Mouse (Mus musculus) ES-E14 (cell line): ENCODE measurements around the gene Pld4. TPM values are rescaled to one million over a fixed set of nuclear protein-coding genes. Genes with fewer than 3 reads are reported as not detected.

ENCODE experiments used
- DNase-seq: peaks from one replicate; pipeline ENCODE4 v3.0.0-alpha.2; 2013; ENCODE audit warnings: low read depth, low spot score
- H3K27ac ChIP-seq: 2 replicates; pipeline ENCODE4 v1.5.1; 2012; ENCODE audit warnings: low read depth, mild to moderate bottlenecking, low read length, moderate library complexity, mixed read lengths; ENCODE audit not compliant: poor library complexity, insufficient read depth, severe bottlenecking
- H3K36me3 ChIP-seq: 2 replicates; pipeline ENCODE4 v1.6.1; 2012; ENCODE audit warnings: mild to moderate bottlenecking, low read length, moderate library complexity, mixed read lengths; ENCODE audit not compliant: control insufficient read depth, poor library complexity, insufficient read depth, severe bottlenecking
- H3K4me1 ChIP-seq, 2 experiments: fragments of 150-350 bp in 1 of 2; sonication (generic) in 1 of 2; 2 replicates each; pipeline ENCODE4 v1.6.1; 2012; ENCODE audit warnings: low read length in 2 of 2, mild to moderate bottlenecking in 1 of 2, mixed read lengths in 1 of 2; ENCODE audit not compliant: control insufficient read depth in 2 of 2, insufficient read depth in 2 of 2, poor library complexity in 1 of 2
- H3K4me3 ChIP-seq, 2 experiments: fragments of 150-350 bp in 1 of 2; sonication (generic) in 1 of 2; 2 replicates each; pipeline ENCODE4 v1.5.1; 2012; ENCODE audit warnings: low read length in 2 of 2, low read depth in 1 of 2, mild to moderate bottlenecking in 1 of 2, mixed read lengths in 1 of 2; ENCODE audit not compliant: insufficient read depth in 1 of 2, poor library complexity in 1 of 2, severe bottlenecking in 1 of 2
- H3K9ac ChIP-seq: 2 replicates; pipeline ENCODE4 v1.6.1; 2012; ENCODE audit warnings: low read depth, mild to moderate bottlenecking, low read length, mixed read lengths; ENCODE audit not compliant: poor library complexity, insufficient read depth, severe bottlenecking
- H3K9me3 ChIP-seq: fragments of 150-350 bp; sonication (generic); 2 replicates; pipeline ENCODE4 v1.6.1; 2012; ENCODE audit warnings: low read depth, mild to moderate bottlenecking, low read length; ENCODE audit not compliant: control insufficient read depth, insufficient read depth
- CHD2 ChIP-seq: IDR thresholded peaks from 2 replicates; pipeline ENCODE4 v1.6.1; 2014; ENCODE audit warnings: mild to moderate bottlenecking, low read depth, low read length, inconsistent platforms
- HCFC1 ChIP-seq: IDR thresholded peaks from 2 replicates; pipeline ENCODE4 v1.6.1; 2012; ENCODE audit warnings: low read length, inconsistent platforms, borderline replicate concordance; ENCODE audit not compliant: insufficient read depth
- MAFK ChIP-seq: IDR thresholded peaks from 2 replicates; pipeline ENCODE4 v1.6.1; 2014; ENCODE audit warnings: mild to moderate bottlenecking, low read depth, low read length, inconsistent platforms; ENCODE audit not compliant: insufficient read depth
- ZC3H11A ChIP-seq: IDR thresholded peaks from 2 replicates; pipeline ENCODE4 v1.6.1; 2012; ENCODE audit warnings: low read depth, mild to moderate bottlenecking, inconsistent platforms, low read length, borderline replicate concordance
- ZNF384 ChIP-seq: IDR thresholded peaks from 2 replicates; pipeline ENCODE4 v1.6.1; 2012; ENCODE audit warnings: low read depth, low read length, inconsistent platforms
- in situ Hi-C, 2 experiments: fragments of 600-800 bp; cut with MboI; formaldehyde crosslinking; loops; one replicate each; pipeline ENCODE4 v1.15.1; 2025; ENCODE audit warnings: low sequenced_read_pairs in 2 of 2, inconsistent platforms in 1 of 2; ENCODE audit not compliant: unreplicated experiment in 2 of 2
- total RNA-seq: library from RNA; depleted of rRNA; stranded (reverse); fragments of 300-350 nt; gene quantifications from 2 replicates; pipeline ENCODE4 v1.2.3, GENCODE M21; 2012

Gene Pld4
- total RNA-seq, 1 experiment, result 2.4 TPM

DNA sequence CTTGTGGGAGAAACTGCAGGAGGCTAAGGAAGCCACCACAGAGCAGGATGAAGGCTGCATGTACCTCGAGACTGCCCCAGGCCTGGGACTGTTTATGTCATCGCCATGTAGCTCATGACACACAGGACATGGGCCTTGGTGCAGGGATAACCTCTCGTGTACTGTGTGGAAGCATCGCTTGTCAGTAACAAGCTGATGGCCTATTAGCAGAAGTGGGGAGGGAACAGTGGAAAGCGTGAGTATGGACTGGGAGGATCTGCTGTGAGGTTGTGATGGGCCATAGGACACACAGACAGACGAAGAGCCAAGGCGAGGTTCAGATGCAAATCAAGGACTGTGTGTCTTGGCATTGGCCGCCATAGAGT lies 12.9 kb upstream of the Pld4 start:
- Histone ChIP-seq H3K27ac (no peak overlapping the region), H3K9ac (no peak overlapping the region), H3K9me3 (no peaks in the 10 kb centered on the region), H3K36me3 (peaks cover 5% of the 10 kb centered on the region), H3K4me1 (peaks cover 0 to 11% of the 10 kb centered on the region in 2 experiments; a peak in 1 of 4 replicates), H3K4me3 (no peak overlapping the region)
- in situ Hi-C loops, result loop anchor here in 1 of 2 experiments (10.0 kb wide), 1 partner anchor 97 kb away; no protein-coding TSS in a partner anchor
- TF ChIP-seq ZC3H11A, result no peak
- no peak for TF ChIP-seq HCFC1
- TF ChIP-seq CHD2, result no peak
- TF ChIP-seq ZNF384, result no peak
- no peak for TF ChIP-seq MAFK
- no peak for DNase-seq

DNA sequence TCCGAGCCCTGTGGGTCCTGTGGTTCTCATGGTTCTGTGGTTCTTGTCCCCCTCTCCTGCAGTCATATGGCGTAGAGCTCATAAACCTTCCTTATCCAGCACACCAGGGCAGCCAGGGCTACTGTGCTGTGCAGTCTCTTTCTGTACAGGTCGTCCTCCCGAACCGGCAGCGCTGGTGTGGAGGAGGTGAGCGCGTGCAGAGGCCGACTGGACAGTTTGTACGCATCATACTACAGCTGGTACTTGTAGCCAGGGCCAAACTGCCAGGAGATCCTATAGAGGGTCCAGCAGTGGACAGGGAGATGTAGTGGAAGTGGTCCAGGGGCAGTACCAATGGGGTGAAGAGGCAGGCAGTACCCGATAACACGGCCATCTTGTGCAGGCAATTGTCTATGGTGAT lies 9.5 kb upstream of the Pld4 start:
- TF ChIP-seq HCFC1, result no peak
- TF ChIP-seq ZNF384, result no peak
- no peak for TF ChIP-seq ZC3H11A
- no peak for TF ChIP-seq MAFK
- TF ChIP-seq CHD2, result no peak
- no peak for DNase-seq
- no peaks in the 10 kb centered on the region for H3K36me3 ChIP-seq
- no peak overlapping the region for H3K9ac ChIP-seq
- in situ Hi-C loops, result no loop called here
- no peaks in the 10 kb centered on the region for H3K9me3 ChIP-seq
- H3K4me1 ChIP-seq, result peaks cover 5 to 10% of the 10 kb centered on the region in 2 experiments; a peak in 2 of 4 replicates
- H3K4me3 ChIP-seq, result no peak overlapping the region
- no peak overlapping the region for H3K27ac ChIP-seq

DNA sequence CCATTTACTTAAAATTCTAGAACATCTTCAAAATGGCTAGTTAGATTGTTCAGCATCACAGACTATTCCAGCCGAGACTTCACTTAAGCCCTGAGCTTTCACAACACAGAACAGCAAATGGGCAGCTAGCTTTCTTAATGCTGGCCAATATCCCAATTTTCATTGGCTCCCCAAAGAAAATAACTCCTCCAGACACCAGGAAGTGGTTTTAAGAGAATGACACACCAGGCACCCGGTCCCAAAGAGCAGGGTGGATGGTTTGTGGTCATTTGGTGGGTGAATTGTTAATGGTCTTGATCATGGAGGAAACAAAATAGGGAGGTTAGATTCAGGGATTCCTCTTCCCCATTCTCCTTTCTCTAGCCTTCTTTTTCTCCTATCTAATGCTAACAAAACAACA lies 8.1 kb upstream of the Pld4 start:
- no peak overlapping the region for H3K9ac ChIP-seq
- no peak for TF ChIP-seq ZC3H11A
- TF ChIP-seq MAFK, result no peak
- TF ChIP-seq ZNF384, result no peak
- no peak for TF ChIP-seq CHD2
- TF ChIP-seq HCFC1, result no peak
- H3K4me3 ChIP-seq, result no peak overlapping the region
- peaks cover 5 to 7% of the 10 kb centered on the region in 2 experiments; a peak in 3 of 4 replicates for H3K4me1 ChIP-seq
- no peaks in the 10 kb centered on the region for H3K9me3 ChIP-seq
- no peak overlapping the region for H3K27ac ChIP-seq
- H3K36me3 ChIP-seq, result no peaks in the 10 kb centered on the region
- no peak for DNase-seq
- in situ Hi-C loops, result no loop called here

DNA sequence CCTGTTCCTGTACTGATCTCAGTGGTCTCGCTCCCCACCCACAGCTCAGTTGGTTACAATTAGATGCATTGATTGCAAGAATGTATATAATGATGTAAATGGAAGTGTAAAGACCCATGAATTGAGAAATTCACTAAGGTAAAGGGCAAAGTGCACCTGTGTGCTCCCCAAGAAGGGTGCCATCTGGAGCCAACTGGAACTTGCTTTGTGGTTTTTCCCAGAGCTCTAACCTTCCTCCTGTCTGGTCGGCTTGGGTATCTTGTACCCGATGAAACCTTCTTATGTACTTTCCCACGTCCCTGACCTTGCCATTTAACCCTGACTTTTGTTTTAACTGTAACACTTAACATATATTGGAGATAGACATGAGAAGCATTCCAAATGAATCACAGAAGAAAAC lies 4.6 kb upstream of the Pld4 start:
- no peak overlapping the region for H3K4me3 ChIP-seq
- H3K9ac ChIP-seq, result no peak overlapping the region
- DNase-seq, result no peak
- H3K27ac ChIP-seq, result no peak overlapping the region
- in situ Hi-C loops, result no loop called here
- H3K4me1 ChIP-seq, result peaks cover 7 to 11% of the 10 kb centered on the region in 2 experiments; a peak in 3 of 4 replicates
- H3K36me3 ChIP-seq, result no peaks in the 10 kb centered on the region
- H3K9me3 ChIP-seq, result no peaks in the 10 kb centered on the region
- TF ChIP-seq HCFC1 (no peak), MAFK (no peak), CHD2 (no peak), ZC3H11A (no peak), ZNF384 (no peak)

DNA sequence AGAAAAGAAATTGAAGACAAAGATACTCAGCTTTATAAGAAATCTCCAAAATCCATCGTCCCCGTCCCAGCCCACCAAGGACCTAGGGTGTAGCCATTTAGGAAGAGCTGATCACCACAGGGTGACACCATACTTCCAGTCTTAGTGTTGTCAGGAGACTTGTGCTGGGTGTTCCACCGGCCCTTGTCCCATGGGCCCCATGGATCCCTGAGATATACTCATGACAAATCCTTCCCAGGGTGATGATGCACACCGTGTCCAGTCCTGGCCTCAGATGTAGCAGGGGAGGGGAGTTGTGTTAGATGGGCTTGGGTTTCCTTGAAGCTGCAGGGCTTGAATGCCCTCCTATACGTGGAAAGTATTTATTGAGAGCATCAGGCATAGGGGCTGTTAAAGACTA lies 2.6 kb upstream of the Pld4 start:
- Histone ChIP-seq H3K27ac (no peak overlapping the region), H3K36me3 (no peaks in the 10 kb centered on the region), H3K9ac (no peak overlapping the region), H3K4me3 (no peak overlapping the region), H3K9me3 (no peaks in the 10 kb centered on the region), H3K4me1 (peaks cover 7 to 11% of the 10 kb centered on the region in 2 experiments; a peak in 3 of 4 replicates)
- TF ChIP-seq MAFK, result no peak
- TF ChIP-seq ZNF384, result no peak
- TF ChIP-seq CHD2, result no peak
- TF ChIP-seq ZC3H11A, result no peak
- no peak for TF ChIP-seq HCFC1
- no peak for DNase-seq
- in situ Hi-C loops, result no loop called here
